Comparison of ENCODE assay signal across 7 mouse cellular contexts in the genomic region with DNA sequence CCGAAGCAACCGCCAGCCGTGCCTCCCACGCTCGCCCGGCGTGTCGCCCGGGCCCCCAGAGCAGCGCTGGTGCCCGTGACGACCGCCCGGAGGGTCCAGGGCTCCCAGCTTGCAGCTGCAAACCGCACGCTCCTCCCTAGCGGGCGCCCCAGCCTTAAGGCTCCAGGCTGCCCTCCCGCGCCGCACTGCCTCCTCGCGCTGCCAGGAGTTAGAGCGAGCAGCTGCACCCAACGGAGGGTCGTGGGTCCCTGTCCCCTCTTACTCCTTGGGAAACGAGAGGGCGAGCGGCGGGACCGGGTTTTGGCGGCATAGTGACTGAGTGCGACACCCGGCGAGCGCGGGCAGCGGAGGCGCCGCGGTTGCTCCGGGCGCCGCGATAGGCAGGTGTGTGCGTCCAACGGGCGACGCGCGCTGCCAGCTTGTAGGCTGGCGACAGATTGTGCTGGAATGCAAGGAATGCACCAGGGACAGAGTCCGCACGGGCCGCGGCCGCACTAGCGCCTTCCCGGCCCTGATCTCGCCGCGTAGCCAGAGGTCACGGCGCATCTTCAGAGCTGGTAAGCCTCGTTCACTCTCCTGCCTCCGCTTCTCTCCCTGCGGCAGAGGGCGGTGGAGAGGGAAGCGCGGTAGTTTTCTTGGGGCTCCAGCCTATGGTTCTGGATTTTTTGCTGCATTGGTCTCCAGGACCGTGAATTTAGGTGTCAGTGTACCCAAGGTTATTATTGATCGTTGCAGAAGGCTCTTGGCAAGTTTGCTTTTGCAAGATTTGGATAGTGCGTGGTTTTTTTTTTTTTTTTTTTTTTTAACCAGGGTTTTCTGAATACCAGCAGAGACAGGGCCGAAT. TPM values are rescaled to one million over a fixed set of nuclear protein-coding genes. Genes with fewer than 3 reads are reported as not detected.
DNase-seq lines count a peak whose midpoint lies in the region; ATAC-seq and TF ChIP-seq lines count a peak whose summit lies in the region.

No protein-coding gene starts in this region.

- peak; percentile 16 for TF ChIP-seq POLR2A in small intestine, adult 2 months (IDR thresholded peaks at IDR 0.05; ENCODE audit: low read depth, low read length)

- peak overlapping the region; percentile 66 for H3K4me2 ChIP-seq in midbrain, embryonic 11.5 days

- no peaks in the 10 kb centered on the region for H3K27me3 ChIP-seq in limb, embryonic 10.5 days (ENCODE audit: low read depth, poor library complexity, severe bottlenecking)
- H3K27me3 ChIP-seq in midbrain, embryonic 11.5 days (ENCODE audit: control insufficient read depth, insufficient read depth, low read length), result no peaks in the 10 kb centered on the region
- H3K27me3 ChIP-seq in small intestine, adult 2 months (ENCODE audit: control insufficient read depth, insufficient read depth, low read length), result no peaks in the 10 kb centered on the region

- H3K4me3 ChIP-seq in limb, embryonic 10.5 days, result peak overlapping the region; percentile 94
- peak overlapping the region; percentile 71 for H3K4me3 ChIP-seq in midbrain, embryonic 11.5 days (ENCODE audit: low read depth, low read length)
- H3K4me3 ChIP-seq in small intestine, adult 2 months (ENCODE audit: low read depth, low read length), result peak overlapping the region; percentile 94

- H3K36me3 ChIP-seq in limb, embryonic 10.5 days, result no peaks in the 10 kb centered on the region
- H3K36me3 ChIP-seq in midbrain, embryonic 11.5 days (ENCODE audit: control insufficient read depth, insufficient read depth, low read length), result no peaks in the 10 kb centered on the region
- H3K36me3 ChIP-seq in small intestine, adult 2 months (ENCODE audit: control insufficient read depth, insufficient read depth, low read length), result no peaks in the 10 kb centered on the region

- peak; percentile 68 for ATAC-seq in midbrain, embryonic 11.5 days (ENCODE audit: low FRiP score)

- H3K9ac ChIP-seq in midbrain, embryonic 11.5 days (ENCODE audit: low read length), result peak overlapping the region; percentile 84

- TF ChIP-seq CTCF in small intestine, adult 2 months (IDR thresholded peaks at IDR 0.05; ENCODE audit: extremely low read depth, insufficient read length, insufficient replicate concordance, low read depth, low read length), result peak; percentile 40; the same call in 1 of the 2 replicates

- peak overlapping the region; percentile 93 for H3K27ac ChIP-seq in limb, embryonic 10.5 days
- H3K27ac ChIP-seq in midbrain, embryonic 11.5 days (ENCODE audit: low read depth, low read length), result peak overlapping the region; percentile 63
- peak overlapping the region; percentile 73 for H3K27ac ChIP-seq in small intestine, adult 2 months (ENCODE audit: insufficient read depth, low read depth, low read length)

- under 1% methylated on average over 74 of the region's 74 CpGs for WGBS in limb, embryonic 10.5 days
- WGBS in midbrain, embryonic 11.5 days, result under 1% methylated on average over 74 of the region's 74 CpGs
- WGBS in small intestine, adult 2 months, result under 1% methylated on average over 74 of the region's 74 CpGs

- H3K9me3 ChIP-seq in limb, embryonic 10.5 days (replicated peaks), result no peaks in the 10 kb centered on the region
- H3K9me3 ChIP-seq in midbrain, embryonic 11.5 days (ENCODE audit: control insufficient read depth, low read length), result no peaks in the 10 kb centered on the region

- peak; percentile 77 for DNase-seq in adrenal gland, postnatal 10 days
- DNase-seq in embryo, embryonic 9.5 days (ENCODE audit: extremely low spot score), result peak; percentile 80
- peak; percentile 72 to 77 for DNase-seq in heart, adult 18-20 months
- peak; percentile 86 for DNase-seq in kidney, adult 18-20 months
- no peak for DNase-seq in limb, embryonic 10.5 days (ENCODE audit: low spot score)
- peak; percentile 96 for DNase-seq in midbrain, embryonic 11.5 days (ENCODE audit: low spot score, missing footprints)

- peaks cover 27% of the 10 kb centered on the region for H3K4me1 ChIP-seq in limb, embryonic 10.5 days
- peaks cover 11% of the 10 kb centered on the region for H3K4me1 ChIP-seq in midbrain, embryonic 11.5 days (ENCODE audit: control insufficient read depth, insufficient read depth, low read length)
- H3K4me1 ChIP-seq in small intestine, adult 2 months (ENCODE audit: control insufficient read depth, insufficient read depth, insufficient read length, low read length), result peaks cover 10% of the 10 kb centered on the region

RNA-seq across cellular contexts. Expression of gene Pkp4, which starts 1.0 kb away (rescaled TPM):
- 10 to 100 TPM; 59.9 to 76.5 TPM for total RNA-seq in adrenal gland, postnatal 10 days (2021)
- 100 to 1,000 TPM; 129 to 159 TPM for total RNA-seq in heart, adult 18-20 months (2021)
- 12.4 and 15.0 TPM in 2 replicates for polyA plus RNA-seq in limb, embryonic 10.5 days (2016; fragmentation: Nextera tagmentation; extraction: Ambion mirVana)
- 19.0 and 20.2 TPM in 2 replicates for polyA plus RNA-seq in midbrain, embryonic 11.5 days (2014; fragmentation: Nextera tagmentation; extraction: Ambion mirVana)
- 35.8 and 77.4 TPM in 2 replicates for polyA plus RNA-seq in small intestine, adult 2 months (2012; rRNA removed)

RNA-seq across cellular contexts. Expression of gene Ccdc148, which starts 1.2 kb away (rescaled TPM):
- 1 to 10 TPM; 1.3 to 1.4 TPM for total RNA-seq in adrenal gland, postnatal 10 days (2021)
- 1 to 10 TPM in 1 of 2 experiments, under 1 TPM in 1; 0.69 to 1.0 TPM for total RNA-seq in heart, adult 18-20 months (2021)
- polyA plus RNA-seq in limb, embryonic 10.5 days (2016; fragmentation: Nextera tagmentation; extraction: Ambion mirVana), result 0.23 and 0.70 TPM in 2 replicates
- polyA plus RNA-seq in midbrain, embryonic 11.5 days (2014; fragmentation: Nextera tagmentation; extraction: Ambion mirVana), result 0.55 and 0.80 TPM in 2 replicates
- 0.14 TPM in 1 of 2 replicates, not detected in the other for polyA plus RNA-seq in small intestine, adult 2 months (2012; rRNA removed)
